Mouse (Mus musculus) inflammation-experienced regulatory T-cells, adult 6 months (primary cell): ENCODE data around the gene 1700020N01Rik. TPM values are rescaled to one million over a fixed set of nuclear protein-coding genes. Genes with fewer than 3 reads are reported as not detected.

ENCODE experiments used
- polyA plus RNA-seq, 3 experiments: library from polyadenylated mRNA; unstranded; fragments of 100-300 nt; shearing (Covaris generic); gene quantifications; one replicate each; pipeline ENCODE4 v1.2.1; 2017

Gene 1700020N01Rik
- polyA plus RNA-seq, 3 experiments from 2014 or later, result not detected

Other genes starting within 250 kb of the 1700020N01Rik start
- not detected for gene Aldh8a1, start 215.9 kb upstream of the 1700020N01Rik start, polyA plus RNA-seq